Mouse (Mus musculus) embryonic facial prominence, embryonic 15.5 days (tissue): ENCODE results near the gene Pds5b. TPM values are rescaled to one million over a fixed set of nuclear protein-coding genes. Genes with fewer than 3 reads are reported as not detected.
"Not testable (repeated sequence)": the region's sequence is repeated elsewhere in the genome, so short reads cannot be mapped to it uniquely, and the experiment has no call there.

ENCODE experiments used
- ATAC-seq: fragments of 200-750 bp; cut with Nextera tagmentation; 2 replicates; pipeline ENCODE4 v1.8.0; 2017; ENCODE audit warnings: low read depth, moderate TSS enrichment; ENCODE audit not compliant: insufficient number of reproducible peaks, low FRiP score, low TSS enrichment
- H3K27ac ChIP-seq: fragments of 300-500 bp; sonication (generic); replicated peaks from 2 replicates; pipeline ENCODE4 v1.5.1; 2015; ENCODE audit warnings: mild to moderate bottlenecking, inconsistent platforms
- H3K27me3 ChIP-seq: fragments of 300-500 bp; sonication (generic); 2 replicates; pipeline ENCODE4 v1.6.1; 2015; ENCODE audit warnings: inconsistent platforms
- H3K36me3 ChIP-seq: fragments of 300-500 bp; sonication (generic); 2 replicates; pipeline ENCODE4 v1.6.1; 2015; ENCODE audit warnings: mild to moderate bottlenecking, inconsistent platforms
- H3K4me1 ChIP-seq: fragments of 300-500 bp; sonication (generic); 2 replicates; pipeline ENCODE4 v1.6.1; 2015; ENCODE audit warnings: inconsistent platforms
- H3K4me2 ChIP-seq: fragments of 300-500 bp; sonication (generic); replicated peaks from 2 replicates; pipeline ENCODE4 v1.6.1; 2015; ENCODE audit warnings: mild to moderate bottlenecking, inconsistent platforms
- H3K4me3 ChIP-seq: fragments of 300-500 bp; sonication (generic); replicated peaks from 2 replicates; pipeline ENCODE4 v1.5.1; 2015; ENCODE audit warnings: mild to moderate bottlenecking, inconsistent platforms
- H3K9ac ChIP-seq: fragments of 300-500 bp; sonication (generic); 2 replicates; pipeline ENCODE4 v1.6.1; 2015; ENCODE audit warnings: inconsistent platforms
- H3K9me3 ChIP-seq: fragments of 300-500 bp; sonication (generic); replicated peaks from 2 replicates; pipeline ENCODE4 v1.6.1; 2016; ENCODE audit warnings: inconsistent platforms
- WGBS: fragments of 180-500 bp; shearing (Covaris S2); methylation state at CpG from one replicate; pipeline ENCODE4 v1.1.7; 2015; 5-methylcytosine and 5-hydroxymethylcytosine counted together
- polyA plus RNA-seq: library from polyadenylated mRNA; unstranded; fragments of >200 nt; fragmentation: Nextera tagmentation; extraction: Ambion mirVana; gene quantifications from 2 replicates; pipeline ENCODE4 v1.2.1, GENCODE M21; 2015

Pds5b gene
- polyA plus RNA-seq, 1 experiment from 2014 or later, result 25.6 TPM

GRCm38 (mm10) chr5:150706651-150707050, 33.1 kb downstream of the Pds5b start:
- H3K4me1 ChIP-seq, H3K4me2 ChIP-seq, H3K27me3 ChIP-seq, H3K36me3 ChIP-seq, H3K9ac ChIP-seq, ATAC-seq, H3K9me3 ChIP-seq, H3K27ac ChIP-seq, H3K4me3 ChIP-seq: not testable (repeated sequence)
- WGBS, result 90% methylated on average over 1 of the region's 1 CpGs

- not testable (repeated sequence) for H3K4me3 ChIP-seq, H3K36me3 ChIP-seq, H3K4me1 ChIP-seq, H3K4me2 ChIP-seq, H3K27ac ChIP-seq, H3K9me3 ChIP-seq, ATAC-seq, H3K9ac ChIP-seq, H3K27me3 ChIP-seq
- WGBS, result 89% methylated on average over 3 of the region's 3 CpGs
Measured at GRCm38 (mm10) chr5:150707181-150707580, 33.6 kb downstream of the Pds5b start.

- no peaks in the 10 kb centered on the region for H3K9me3 ChIP-seq
- WGBS, result 89% methylated on average over 4 of the region's 4 CpGs
- ATAC-seq, result no peak
- no peak overlapping the region for H3K4me2 ChIP-seq
- 0 out of 2 replicates have a peak, but pooled peaks cover 5% of the 10 kb centered on the region for H3K4me1 ChIP-seq
- no peak overlapping the region for H3K4me3 ChIP-seq
- H3K27ac ChIP-seq, result no peak overlapping the region
- no peaks in the 10 kb centered on the region for H3K36me3 ChIP-seq
- H3K9ac ChIP-seq, result no peak overlapping the region
- H3K27me3 ChIP-seq, result no peaks in the 10 kb centered on the region
Measured at GRCm38 (mm10) chr5:150711503-150711902, 38.0 kb downstream of the Pds5b start.

- Histone ChIP-seq H3K27ac (no peak overlapping the region), H3K4me3 (no peak overlapping the region), H3K4me1 (0 out of 2 replicates have a peak, but pooled peaks cover 5% of the 10 kb centered on the region), H3K9ac (no peak overlapping the region), H3K4me2 (no peak overlapping the region), H3K9me3 (no peaks in the 10 kb centered on the region), H3K36me3 (no peaks in the 10 kb centered on the region), H3K27me3 (no peaks in the 10 kb centered on the region)
- no peak for ATAC-seq
Measured at GRCm38 (mm10) chr5:150713431-150713830, 39.9 kb downstream of the Pds5b start.

- Histone ChIP-seq H3K27ac (no peak overlapping the region), H3K9me3 (no peaks in the 10 kb centered on the region), H3K27me3 (no peaks in the 10 kb centered on the region), H3K9ac (no peak overlapping the region), H3K4me3 (no peak overlapping the region), H3K36me3 (peaks cover 9% of the 10 kb centered on the region), H3K4me2 (no peak overlapping the region), H3K4me1 (no peaks in the 10 kb centered on the region)
- no peak for ATAC-seq
- WGBS, result 18% methylated on average over 4 of the region's 4 CpGs
Measured at GRCm38 (mm10) chr5:150717775-150718174, 44.2 kb downstream of the Pds5b start.

GRCm38 (mm10) chr5:150724641-150725040, 51.1 kb downstream of the Pds5b start:
- Histone ChIP-seq H3K27me3 (no peaks in the 10 kb centered on the region), H3K4me2 (no peak overlapping the region), H3K4me3 (no peak overlapping the region), H3K9ac (no peak overlapping the region), H3K36me3 (peaks cover 13% of the 10 kb centered on the region), H3K4me1 (no peaks in the 10 kb centered on the region), H3K9me3 (no peaks in the 10 kb centered on the region), H3K27ac (no peak overlapping the region)
- WGBS, result 83% methylated on average over 1 of the region's 1 CpGs
- no peak for ATAC-seq

GRCm38 (mm10) chr5:150737028-150737427, 63.5 kb downstream of the Pds5b start:
- H3K4me2 ChIP-seq, H3K27ac ChIP-seq, H3K4me1 ChIP-seq, ATAC-seq, H3K27me3 ChIP-seq, H3K9me3 ChIP-seq, H3K4me3 ChIP-seq, H3K9ac ChIP-seq: not testable (repeated sequence)
- WGBS, result 83% methylated on average over 3 of the region's 3 CpGs
- peaks cover 21% of the 10 kb centered on the region; the same call in 1 of the 2 replicates for H3K36me3 ChIP-seq

- Histone ChIP-seq H3K4me3 (no peak overlapping the region), H3K9me3 (no peaks in the 10 kb centered on the region), H3K27ac (no peak overlapping the region), H3K36me3 (peaks cover 21% of the 10 kb centered on the region; the same call in 1 of the 2 replicates), H3K4me1 (no peaks in the 10 kb centered on the region), H3K27me3 (no peaks in the 10 kb centered on the region), H3K4me2 (no peak overlapping the region), H3K9ac (no peak overlapping the region)
- no peak for ATAC-seq
- WGBS, result 70% methylated on average over 7 of the region's 7 CpGs
Measured at GRCm38 (mm10) chr5:150739311-150739710, 65.8 kb downstream of the Pds5b start.

GRCm38 (mm10) chr5:150740597-150740996, 67.1 kb downstream of the Pds5b start:
- Histone ChIP-seq H3K27me3 (no peaks in the 10 kb centered on the region), H3K9ac (no peak overlapping the region), H3K27ac (no peak overlapping the region), H3K4me3 (no peak overlapping the region), H3K9me3 (no peaks in the 10 kb centered on the region), H3K36me3 (peaks cover 13% of the 10 kb centered on the region; the same call in 1 of the 2 replicates), H3K4me2 (no peak overlapping the region), H3K4me1 (no peaks in the 10 kb centered on the region)
- WGBS, result 44% methylated on average over 1 of the region's 2 CpGs
- ATAC-seq, result no peak

- H3K4me3 ChIP-seq, result no peak overlapping the region
- no peaks in the 10 kb centered on the region for H3K4me1 ChIP-seq
- H3K9me3 ChIP-seq, result no peaks in the 10 kb centered on the region
- H3K4me2 ChIP-seq, result no peak overlapping the region
- H3K9ac ChIP-seq, result no peak overlapping the region
- H3K27me3 ChIP-seq, result no peaks in the 10 kb centered on the region
- 91% methylated on average over 5 of the region's 5 CpGs for WGBS
- ATAC-seq, result no peak
- H3K36me3 ChIP-seq, result peaks cover 27% of the 10 kb centered on the region
- H3K27ac ChIP-seq, result no peak overlapping the region
Measured at GRCm38 (mm10) chr5:150756623-150757022, 83.1 kb downstream of the Pds5b start.

GRCm38 (mm10) chr5:150772403-150772802, 98.9 kb downstream of the Pds5b start:
- no peak overlapping the region for H3K27ac ChIP-seq
- no peaks in the 10 kb centered on the region for H3K4me1 ChIP-seq
- no peak overlapping the region for H3K4me2 ChIP-seq
- peaks cover 20% of the 10 kb centered on the region for H3K36me3 ChIP-seq
- 54% methylated on average over 5 of the region's 5 CpGs for WGBS
- no peak overlapping the region for H3K4me3 ChIP-seq
- no peaks in the 10 kb centered on the region for H3K27me3 ChIP-seq
- H3K9ac ChIP-seq, result no peak overlapping the region
- no peaks in the 10 kb centered on the region for H3K9me3 ChIP-seq
- ATAC-seq, result no peak

- H3K27ac ChIP-seq, result no peak overlapping the region
- no peak overlapping the region for H3K4me2 ChIP-seq
- no peak for ATAC-seq
Measured at GRCm38 (mm10) chr5:150773083-150773482, 99.5 kb downstream of the Pds5b start.

More at GRCm38 (mm10) chr5:150773083-150773482, 99.5 kb downstream of the Pds5b start:
- no peaks in the 10 kb centered on the region for H3K27me3 ChIP-seq
- H3K4me3 ChIP-seq, result no peak overlapping the region
- H3K4me1 ChIP-seq, result no peaks in the 10 kb centered on the region
- no peak overlapping the region for H3K9ac ChIP-seq
- peaks cover 20% of the 10 kb centered on the region for H3K36me3 ChIP-seq
- no peaks in the 10 kb centered on the region for H3K9me3 ChIP-seq
